Mouse (Mus musculus): Measurements from ENCODE around the gene Ccdc13.
A peak's percentile ranks its signal among the peaks of the same experiment; 100 is the strongest.

Gene Ccdc13

GRCm38 (mm10) chr9:121757835-121758814 is 81.1 kb downstream of the Ccdc13 start:
- DNase-seq: peak; percentile 42 to 43

GRCm38 (mm10) chr9:121757432-121757831 is 81.8 kb downstream of the Ccdc13 start:
- DNase-seq: peak; percentile 37 to 55

- no peak for DNase-seq
Measured at GRCm38 (mm10) chr9:121756785-121757184, 82.5 kb downstream of the Ccdc13 start.

GRCm38 (mm10) chr9:121754624-121755023 is 84.6 kb downstream of the Ccdc13 start:
- no peak for DNase-seq

- no peak for DNase-seq
Measured at GRCm38 (mm10) chr9:121752774-121753173, 86.5 kb downstream of the Ccdc13 start.

Data from cerebellum, postnatal 14 days (tissue).